Mouse (Mus musculus): ENCODE data around the gene Bbs9. TPM values are rescaled to one million over a fixed set of nuclear protein-coding genes. Genes with fewer than 3 reads are reported as not detected.

Bbs9 gene
- polyA plus RNA-seq, 1 experiment from 2014 or later, result 6.4 TPM

GRCm38 (mm10) chr9:22541130-22541529 lies 65.6 kb downstream of the Bbs9 start:
- Histone ChIP-seq H3K36me3 (no peaks in the 10 kb centered on the region), H3K27ac (replicated peaks) (no peak overlapping the region), H3K4me3 (no peak overlapping the region), H3K4me1 (peaks cover 5% of the 10 kb centered on the region; the same call in 1 of the 2 replicates), H3K9me3 (no peaks in the 10 kb centered on the region), H3K9ac (no peak overlapping the region), H3K27me3 (replicated peaks) (no peaks in the 10 kb centered on the region), H3K4me2 (no peak overlapping the region)
- WGBS, result 78% methylated on average over 10 of the region's 10 CpGs
- no peak for ATAC-seq (ENCODE audit: extremely low read depth, insufficient number of reproducible peaks, low FRiP score, low TSS enrichment)

GRCm38 (mm10) chr9:22543467-22543866 lies 68.0 kb downstream of the Bbs9 start:
- Histone ChIP-seq H3K27ac (replicated peaks) (no peak overlapping the region), H3K4me2 (no peak overlapping the region), H3K27me3 (replicated peaks) (no peaks in the 10 kb centered on the region), H3K4me3 (no peak overlapping the region), H3K4me1 (peaks cover 5% of the 10 kb centered on the region; the same call in 1 of the 2 replicates), H3K36me3 (no peaks in the 10 kb centered on the region), H3K9ac (no peak overlapping the region), H3K9me3 (no peaks in the 10 kb centered on the region)
- WGBS, result 78% methylated on average over 5 of the region's 5 CpGs
- no peak for ATAC-seq (ENCODE audit: extremely low read depth, insufficient number of reproducible peaks, low FRiP score, low TSS enrichment)

- Histone ChIP-seq H3K4me1 (peaks cover 1% of the 10 kb centered on the region; the same call in 1 of the 2 replicates), H3K27ac (replicated peaks) (no peak overlapping the region), H3K4me2 (no peak overlapping the region), H3K9ac (no peak overlapping the region), H3K4me3 (no peak overlapping the region), H3K36me3 (no peaks in the 10 kb centered on the region), H3K9me3 (no peaks in the 10 kb centered on the region), H3K27me3 (replicated peaks) (no peaks in the 10 kb centered on the region)
- no peak for ATAC-seq (ENCODE audit: extremely low read depth, insufficient number of reproducible peaks, low FRiP score, low TSS enrichment)
- 62% methylated on average over 9 of the region's 9 CpGs for WGBS
Observed at GRCm38 (mm10) chr9:22544349-22545341, 69.1 kb downstream of the Bbs9 start.

- no peak for ATAC-seq (ENCODE audit: extremely low read depth, insufficient number of reproducible peaks, low FRiP score, low TSS enrichment)
- WGBS, result 64% methylated on average over 1 of the region's 1 CpGs
Observed at GRCm38 (mm10) chr9:22551273-22551672, 75.8 kb downstream of the Bbs9 start.

GRCm38 (mm10) chr9:22556076-22556475 lies 80.6 kb downstream of the Bbs9 start:
- H3K4me1 ChIP-seq, result no peaks in the 10 kb centered on the region
- WGBS, result 67% methylated on average over 5 of the region's 5 CpGs
- H3K4me2 ChIP-seq, result no peak overlapping the region
- no peaks in the 10 kb centered on the region for H3K9me3 ChIP-seq
- no peak overlapping the region for H3K9ac ChIP-seq
- no peak for ATAC-seq (ENCODE audit: extremely low read depth, insufficient number of reproducible peaks, low FRiP score, low TSS enrichment)
- H3K36me3 ChIP-seq, result no peaks in the 10 kb centered on the region
- no peak overlapping the region for H3K27ac ChIP-seq (replicated peaks)
- no peaks in the 10 kb centered on the region for H3K27me3 ChIP-seq (replicated peaks)
- no peak overlapping the region for H3K4me3 ChIP-seq

More at GRCm38 (mm10) chr9:22551273-22551672, 75.8 kb downstream of the Bbs9 start:
- no peaks in the 10 kb centered on the region for H3K9me3 ChIP-seq
- H3K4me2 ChIP-seq, result no peak overlapping the region
- H3K27ac ChIP-seq (replicated peaks), result no peak overlapping the region
- no peaks in the 10 kb centered on the region for H3K4me1 ChIP-seq
- H3K9ac ChIP-seq, result no peak overlapping the region
- no peaks in the 10 kb centered on the region for H3K27me3 ChIP-seq (replicated peaks)
- no peak overlapping the region for H3K4me3 ChIP-seq
- no peaks in the 10 kb centered on the region for H3K36me3 ChIP-seq

GRCm38 (mm10) chr9:22557467-22557866 lies 82.0 kb downstream of the Bbs9 start:
- WGBS, result 57% methylated on average over 13 of the region's 13 CpGs

GRCm38 (mm10) chr9:22563612-22564347 lies 88.3 kb downstream of the Bbs9 start:
- WGBS, result 79% methylated on average over 11 of the region's 11 CpGs
- Histone ChIP-seq H3K9ac (no peak overlapping the region), H3K4me3 (no peak overlapping the region), H3K27ac (replicated peaks) (no peak overlapping the region), H3K9me3 (no peaks in the 10 kb centered on the region), H3K27me3 (replicated peaks) (no peaks in the 10 kb centered on the region), H3K4me1 (no peaks in the 10 kb centered on the region), H3K36me3 (no peaks in the 10 kb centered on the region), H3K4me2 (no peak overlapping the region)
- no peak for ATAC-seq (ENCODE audit: extremely low read depth, insufficient number of reproducible peaks, low FRiP score, low TSS enrichment)

More at GRCm38 (mm10) chr9:22557467-22557866, 82.0 kb downstream of the Bbs9 start:
- Histone ChIP-seq H3K27ac (replicated peaks) (no peak overlapping the region), H3K4me2 (no peak overlapping the region), H3K4me1 (no peaks in the 10 kb centered on the region), H3K9me3 (no peaks in the 10 kb centered on the region), H3K9ac (no peak overlapping the region), H3K27me3 (replicated peaks) (no peaks in the 10 kb centered on the region), H3K4me3 (no peak overlapping the region), H3K36me3 (no peaks in the 10 kb centered on the region)
- no peak for ATAC-seq (ENCODE audit: extremely low read depth, insufficient number of reproducible peaks, low FRiP score, low TSS enrichment)

- ATAC-seq (ENCODE audit: extremely low read depth, insufficient number of reproducible peaks, low FRiP score, low TSS enrichment), result no peak
- Histone ChIP-seq H3K27me3 (replicated peaks) (no peaks in the 10 kb centered on the region), H3K4me3 (no peak overlapping the region), H3K27ac (replicated peaks) (no peak overlapping the region), H3K36me3 (no peaks in the 10 kb centered on the region), H3K9me3 (no peaks in the 10 kb centered on the region), H3K4me1 (no peaks in the 10 kb centered on the region), H3K4me2 (no peak overlapping the region), H3K9ac (no peak overlapping the region)
- WGBS, result 89% methylated on average over 5 of the region's 5 CpGs
Observed at GRCm38 (mm10) chr9:22567726-22568125, 92.2 kb downstream of the Bbs9 start.

- H3K4me3 ChIP-seq, result no peak overlapping the region
- H3K9ac ChIP-seq, result no peak overlapping the region
- no peaks in the 10 kb centered on the region for H3K27me3 ChIP-seq (replicated peaks)
- ATAC-seq (ENCODE audit: extremely low read depth, insufficient number of reproducible peaks, low FRiP score, low TSS enrichment), result no peak
- 72% methylated on average over 14 of the region's 14 CpGs for WGBS
- H3K36me3 ChIP-seq, result no peaks in the 10 kb centered on the region
- H3K9me3 ChIP-seq, result no peaks in the 10 kb centered on the region
- H3K4me1 ChIP-seq, result no peaks in the 10 kb centered on the region
- H3K27ac ChIP-seq (replicated peaks), result no peak overlapping the region
- no peak overlapping the region for H3K4me2 ChIP-seq
Observed at GRCm38 (mm10) chr9:22576426-22577139, 101.1 kb downstream of the Bbs9 start.

GRCm38 (mm10) chr9:22578266-22578665 lies 102.8 kb downstream of the Bbs9 start:
- Histone ChIP-seq H3K4me1 (no peaks in the 10 kb centered on the region), H3K27ac (replicated peaks) (no peak overlapping the region), H3K9me3 (no peaks in the 10 kb centered on the region), H3K4me2 (no peak overlapping the region), H3K9ac (no peak overlapping the region), H3K4me3 (no peak overlapping the region), H3K27me3 (replicated peaks) (no peaks in the 10 kb centered on the region), H3K36me3 (no peaks in the 10 kb centered on the region)
- 59% methylated on average over 3 of the region's 3 CpGs for WGBS
- no peak for ATAC-seq (ENCODE audit: extremely low read depth, insufficient number of reproducible peaks, low FRiP score, low TSS enrichment)

GRCm38 (mm10) chr9:22584221-22584620 lies 108.7 kb downstream of the Bbs9 start:
- ATAC-seq (ENCODE audit: extremely low read depth, insufficient number of reproducible peaks, low FRiP score, low TSS enrichment), result no peak
- Histone ChIP-seq H3K9ac (no peak overlapping the region), H3K27me3 (replicated peaks) (no peaks in the 10 kb centered on the region), H3K36me3 (no peaks in the 10 kb centered on the region; the same call in 1 of the 2 replicates), H3K4me3 (no peak overlapping the region), H3K4me1 (no peaks in the 10 kb centered on the region), H3K9me3 (no peaks in the 10 kb centered on the region), H3K4me2 (no peak overlapping the region), H3K27ac (replicated peaks) (no peak overlapping the region)
- WGBS, result 79% methylated on average over 3 of the region's 3 CpGs

All from heart, embryonic 13.5 days (tissue).